Mouse (Mus musculus) testis, postnatal 10 days (tissue): ENCODE results near the gene Akr7a5.

Source experiments
- DNase-seq: peaks from one replicate; pipeline ENCODE4 v3.0.0; 2021; ENCODE audit warnings: low spot score

Akr7a5 gene

GRCm38 (mm10) chr4:139310171-139310898 lies at the start of gene Akr7a5, which contains the start of gene Pqlc2:
TSS of gene Akr7a5 (plus strand) at chr4:139310744.
TSS of gene Pqlc2 (minus strand) at chr4:139310708.
- DNase-seq = peak; percentile 100

GRCm38 (mm10) chr4:139262981-139263380 lies 47.6 kb upstream of the Akr7a5 start:
- DNase-seq = no peak

DNA sequence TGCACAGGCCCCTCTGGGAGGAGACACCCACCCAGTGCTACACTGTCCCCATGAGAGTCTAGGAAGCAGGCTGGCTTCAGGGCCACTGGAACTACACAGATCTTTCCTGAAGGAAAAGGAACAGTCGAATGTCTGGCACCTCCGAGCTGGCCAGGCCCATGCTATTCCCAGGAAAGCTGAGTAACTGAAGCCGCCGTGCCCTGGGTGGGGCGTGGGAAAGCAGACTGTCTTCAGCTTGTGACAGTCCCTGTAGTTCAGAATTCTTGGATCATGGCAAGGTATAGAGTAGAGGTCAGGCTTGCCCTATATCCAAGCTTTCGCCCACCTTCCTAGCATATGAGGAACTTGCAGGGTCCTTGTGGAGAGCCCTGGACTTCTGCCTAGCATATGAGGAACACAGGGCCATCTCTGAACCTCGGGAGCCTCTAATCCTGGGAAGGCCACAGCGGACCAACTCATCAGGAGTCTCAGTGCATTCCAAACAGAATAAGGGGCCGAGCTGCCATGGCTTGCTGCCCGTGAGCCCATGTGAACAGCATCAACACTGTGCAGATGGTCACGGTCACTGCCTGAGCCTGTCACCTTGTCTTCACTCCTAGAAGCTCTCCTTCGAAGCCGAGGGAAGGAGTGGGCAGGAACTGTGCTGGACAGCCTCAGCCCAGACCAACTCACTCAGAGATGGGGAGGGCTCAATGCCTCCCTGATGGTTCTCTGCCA lies 44.6 kb upstream of the Akr7a5 start:
- DNase-seq = no peak

DNA sequence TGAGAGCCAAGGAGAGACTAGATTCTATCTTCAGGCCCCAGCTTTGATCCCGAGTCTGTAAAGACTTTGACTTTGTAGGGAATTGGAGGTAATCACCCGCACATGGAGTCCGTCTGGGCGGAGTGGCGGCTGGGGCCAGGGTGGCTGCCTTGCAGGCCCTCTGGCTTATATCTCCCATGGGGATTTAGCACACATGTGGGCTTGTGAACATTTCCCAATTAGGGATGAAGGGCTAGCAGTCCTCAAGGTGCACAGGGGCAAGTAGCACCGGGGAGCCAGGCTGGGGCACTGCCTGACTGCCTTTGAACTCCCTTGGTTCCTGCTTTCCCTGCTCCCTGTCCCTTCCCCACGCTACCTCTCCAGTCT lies 44.1 kb upstream of the Akr7a5 start:
- no peak for DNase-seq

DNA sequence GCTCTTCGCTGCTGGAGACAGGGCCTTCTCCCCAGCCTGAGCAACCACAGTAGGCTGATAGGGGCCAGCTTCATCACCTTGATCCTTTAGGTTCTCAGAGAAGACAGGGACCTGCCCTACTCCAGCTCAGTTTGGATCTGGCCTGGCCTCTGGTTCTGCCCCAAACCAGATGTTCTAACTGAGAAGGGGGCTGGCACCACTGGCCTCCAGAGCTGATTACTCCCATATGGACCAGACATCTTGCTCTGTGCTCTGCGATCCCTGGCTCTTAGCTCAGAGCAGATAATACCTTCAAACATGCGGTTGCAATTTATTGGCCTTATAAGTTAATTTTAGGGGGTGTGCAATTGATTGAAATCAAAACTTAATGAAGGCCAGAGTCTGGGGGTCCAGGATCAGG lies 43.2 kb upstream of the Akr7a5 start:
- DNase-seq = no peak

DNA sequence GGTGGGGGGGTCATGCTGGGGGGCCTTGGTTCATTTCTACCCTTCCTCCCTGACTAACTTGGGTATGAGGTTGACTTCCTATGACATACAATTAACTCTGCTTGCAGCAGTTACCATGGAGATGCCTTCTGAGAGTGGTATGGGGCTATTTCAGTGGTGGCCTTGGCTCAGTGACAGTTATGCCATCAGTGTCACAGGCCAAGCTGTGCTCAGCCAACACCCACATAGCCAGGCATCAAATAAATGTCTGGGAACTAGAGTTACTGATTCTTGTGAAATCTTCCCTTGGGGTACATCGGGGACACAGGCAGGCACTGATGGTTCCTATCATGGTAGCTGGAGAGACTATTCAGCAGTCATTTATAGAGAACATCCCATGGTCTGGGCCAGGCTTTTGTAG lies 42.3 kb upstream of the Akr7a5 start:
- DNase-seq = no peak

DNA sequence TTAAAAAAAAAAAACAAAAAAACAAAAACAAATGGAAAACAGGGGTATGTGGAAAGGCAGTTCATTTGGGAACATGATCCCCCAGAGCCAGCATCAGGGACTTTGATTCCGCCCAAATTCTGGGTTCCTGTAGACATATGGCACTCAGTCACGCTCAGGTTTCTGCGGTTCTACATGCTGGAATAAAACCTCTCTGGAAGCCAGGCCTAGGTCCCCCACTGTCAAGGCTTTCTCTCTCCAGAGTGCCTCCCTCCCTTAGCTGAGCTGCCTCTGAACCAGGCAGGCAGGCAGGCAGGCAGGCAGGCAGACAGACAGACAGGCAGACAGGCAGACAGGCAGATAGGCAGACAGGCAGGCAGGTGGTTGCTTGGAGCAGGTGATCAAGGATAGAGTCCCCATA lies 40.4 kb upstream of the Akr7a5 start:
- no peak for DNase-seq

DNA sequence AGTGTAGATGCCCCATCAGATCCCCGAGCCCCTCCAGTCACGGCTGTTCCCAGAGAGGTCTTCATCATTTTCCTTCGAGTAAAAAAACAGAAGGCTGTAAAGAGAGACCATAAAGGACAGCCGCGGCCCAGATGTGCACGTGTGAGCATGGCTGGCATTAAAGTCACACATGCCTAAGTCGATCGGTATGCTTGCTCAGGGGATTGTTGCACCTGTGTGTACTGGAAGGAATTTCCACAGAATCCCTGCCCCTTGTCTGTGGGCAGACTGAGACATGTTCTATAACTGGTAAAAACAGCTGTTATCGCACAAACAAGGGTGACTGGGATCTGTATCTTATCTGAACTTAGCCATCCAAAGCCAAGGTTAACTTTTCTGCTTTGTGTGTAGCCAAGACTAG lies 39.0 kb upstream of the Akr7a5 start:
- DNase-seq = no peak

DNA sequence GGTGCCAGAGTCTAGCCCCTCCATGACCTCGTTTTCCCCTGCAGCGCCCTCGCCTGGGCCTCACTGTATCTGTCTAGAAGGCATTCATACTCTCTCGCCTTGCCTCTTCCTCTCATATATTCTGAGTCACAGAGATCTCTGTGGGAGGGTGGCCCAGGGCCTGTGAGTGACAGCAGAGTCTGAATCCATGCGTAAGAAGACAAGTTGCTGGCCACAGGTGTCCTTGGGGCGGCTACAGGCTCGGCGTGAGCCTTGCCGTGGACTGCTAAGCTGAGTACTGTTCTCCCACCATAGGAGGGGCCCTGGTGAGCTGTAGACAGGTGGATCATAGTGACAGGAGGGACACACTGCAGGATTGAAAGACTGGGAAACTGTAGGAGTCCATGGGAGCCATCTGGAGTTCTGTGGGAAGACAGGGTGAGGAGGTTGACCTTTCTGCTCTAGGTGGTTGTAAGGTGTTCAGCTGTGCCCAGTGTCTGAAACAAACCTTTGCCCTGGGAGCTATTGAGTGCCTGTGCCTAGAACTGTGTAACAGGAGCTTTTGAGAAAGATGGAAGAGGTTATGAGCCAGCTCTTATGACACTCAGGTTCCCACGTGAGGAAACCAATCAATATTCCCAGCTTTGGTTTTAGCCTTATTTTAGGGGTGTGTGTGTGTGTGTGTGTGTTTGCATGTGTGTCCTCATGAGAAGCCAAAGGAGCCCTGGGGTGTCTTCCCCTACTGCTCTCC lies 37.4 kb upstream of the Akr7a5 start:
- DNase-seq = no peak

DNA sequence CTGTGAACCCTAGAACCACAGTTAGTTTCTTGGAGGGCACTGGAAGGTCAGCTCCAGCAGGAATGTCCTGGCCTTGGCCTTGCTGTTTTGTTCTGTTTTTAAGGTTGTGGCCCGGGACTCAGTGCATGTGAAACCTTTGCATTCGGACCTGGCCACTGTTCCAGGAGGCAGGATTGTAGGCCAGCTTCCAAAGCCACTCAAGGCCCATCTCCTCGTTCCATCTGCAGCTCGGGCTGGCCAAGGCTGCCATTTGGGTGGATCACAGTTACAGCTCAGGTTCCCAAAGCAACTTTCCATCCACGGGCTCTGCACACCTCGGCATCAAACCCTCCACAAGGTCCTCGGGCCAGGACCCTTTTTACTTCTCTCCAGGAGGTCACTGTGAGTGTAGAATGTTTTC lies 36.0 kb upstream of the Akr7a5 start:
- DNase-seq = no peak

DNA sequence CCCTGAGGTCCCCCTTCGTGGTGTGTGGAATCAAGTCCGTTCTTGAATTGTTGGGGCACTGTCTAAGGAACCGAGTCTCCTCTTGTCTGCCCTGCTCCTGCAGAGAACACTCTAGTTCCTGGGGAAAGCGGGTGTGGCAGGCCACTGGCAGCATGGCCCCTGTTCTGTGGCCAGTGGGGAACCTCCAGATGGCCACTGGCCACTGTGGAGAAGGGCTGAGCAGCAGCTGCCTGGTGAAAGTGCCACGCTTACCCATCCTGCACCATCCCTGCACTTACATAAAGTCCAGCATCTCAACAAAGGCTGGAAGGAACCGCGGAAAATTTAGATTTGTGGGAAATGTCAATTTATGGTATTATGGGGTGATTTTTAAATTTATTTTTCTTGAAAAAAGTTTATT lies 34.1 kb upstream of the Akr7a5 start:
- no peak for DNase-seq

DNA sequence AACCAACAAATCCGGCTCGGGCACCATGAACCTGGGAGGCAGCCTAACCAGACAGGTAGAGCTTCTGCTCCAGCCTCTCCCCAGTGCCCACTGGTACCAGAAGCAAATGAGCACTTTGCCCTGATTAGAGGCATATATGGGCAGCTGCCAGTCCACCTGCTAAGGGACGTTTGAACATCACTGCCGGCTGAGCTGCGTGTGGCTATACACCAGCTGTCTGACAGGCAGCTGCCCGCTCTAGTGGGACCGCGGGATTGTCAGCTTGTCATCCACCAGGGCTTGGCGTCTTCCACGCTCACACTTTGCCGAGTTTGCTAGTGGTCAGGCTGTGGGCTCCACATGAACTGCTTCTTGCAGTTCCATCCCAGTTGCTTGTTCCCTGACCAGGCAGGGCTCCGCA lies 30.0 kb upstream of the Akr7a5 start:
- no peak for DNase-seq

DNA sequence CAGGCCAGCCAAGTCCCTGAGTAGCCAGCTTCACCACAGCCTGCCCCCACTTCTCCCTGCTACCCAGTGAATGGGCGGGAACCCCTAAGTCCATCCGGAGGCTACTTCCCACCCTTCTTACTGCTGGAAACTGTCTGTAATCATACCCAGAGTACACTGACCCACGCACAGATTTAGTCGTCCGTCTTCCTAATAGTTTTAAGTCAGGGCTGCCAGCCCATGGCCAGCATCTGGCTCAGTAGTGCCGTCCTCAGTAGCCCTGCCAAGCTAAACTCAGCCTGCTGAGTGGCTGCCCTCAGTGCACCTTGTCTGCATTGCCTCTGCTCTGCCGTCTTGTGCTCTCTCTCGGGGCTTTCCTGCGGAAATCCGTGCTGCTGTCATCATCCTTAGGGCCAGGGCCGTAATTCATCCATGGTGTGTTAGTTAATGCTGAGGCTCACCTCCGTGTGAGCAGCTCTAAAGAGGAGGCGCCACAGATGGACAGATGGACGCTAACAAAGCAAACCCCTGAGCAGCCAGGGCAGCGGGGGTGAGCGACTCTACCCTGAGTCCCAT lies 28.7 kb upstream of the Akr7a5 start:
- DNase-seq = no peak

DNA sequence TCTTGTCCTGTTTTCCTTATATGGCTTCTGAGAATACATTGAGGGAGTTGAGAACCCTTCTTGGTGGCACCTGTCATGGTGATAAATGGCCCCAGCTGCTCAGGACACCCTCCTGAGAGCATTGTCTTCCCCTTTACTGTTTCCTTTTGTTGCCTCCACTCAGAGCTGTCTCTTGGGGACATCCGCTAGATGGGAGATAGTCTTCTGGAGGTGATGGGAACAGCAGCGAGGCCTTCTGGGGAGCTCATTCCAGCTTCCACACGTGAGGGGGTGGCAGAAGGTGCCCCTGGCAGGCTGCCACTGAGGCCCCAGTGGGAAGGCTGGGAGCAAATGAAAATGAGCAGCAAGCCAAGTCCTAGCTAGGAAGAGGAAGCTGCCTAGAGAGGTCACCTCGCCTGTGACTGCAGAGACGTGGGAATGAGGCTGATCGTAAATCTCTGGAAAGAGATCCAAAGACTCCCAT lies 27.6 kb upstream of the Akr7a5 start:
- DNase-seq = peak; percentile 66

GRCm38 (mm10) chr4:139284877-139285276 lies 25.7 kb upstream of the Akr7a5 start:
- no peak for DNase-seq

- DNase-seq = no peak
Measured at GRCm38 (mm10) chr4:139286234-139286633, 24.3 kb upstream of the Akr7a5 start.

- DNase-seq = peak; percentile 93
Measured at GRCm38 (mm10) chr4:139287122-139287863, 23.3 kb upstream of the Akr7a5 start.

- DNase-seq = peak; percentile 69
Measured at GRCm38 (mm10) chr4:139289017-139289416, 21.5 kb upstream of the Akr7a5 start.

DNA sequence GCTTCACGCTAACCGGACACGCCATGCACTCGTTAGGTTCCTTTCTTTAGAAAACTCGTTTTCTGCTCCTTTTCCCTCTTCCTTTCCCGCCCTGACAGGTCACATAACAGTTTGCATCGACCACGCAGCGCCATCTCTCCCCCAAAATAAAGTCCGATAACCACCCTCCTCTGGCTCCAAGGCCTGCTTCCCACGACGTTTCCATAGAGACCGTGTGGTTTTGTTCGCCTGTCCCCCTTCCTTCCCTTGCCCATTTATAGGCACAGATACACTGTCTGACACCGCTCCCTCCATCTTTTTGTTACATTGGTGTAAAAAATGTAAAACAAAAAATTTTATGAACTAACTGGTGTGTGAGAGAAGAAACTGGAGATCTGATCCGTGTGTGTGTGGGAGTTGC lies 19.4 kb upstream of the Akr7a5 start:
- DNase-seq = no peak

- no peak for DNase-seq
Measured at GRCm38 (mm10) chr4:139292038-139292437, 18.5 kb upstream of the Akr7a5 start.

- DNase-seq = peak; percentile 77
Measured at GRCm38 (mm10) chr4:139297566-139297965, 13.0 kb upstream of the Akr7a5 start.
